Mouse (Mus musculus): Measurements from ENCODE around the gene Igfn1. TPM values are rescaled to one million over a fixed set of nuclear protein-coding genes. Genes with fewer than 3 reads are reported as not detected.

Igfn1 gene
- total RNA-seq, 4 experiments from 2014 or later: 0.12 to 0.17 (median 0.15) TPM; not detected in 1

DNA sequence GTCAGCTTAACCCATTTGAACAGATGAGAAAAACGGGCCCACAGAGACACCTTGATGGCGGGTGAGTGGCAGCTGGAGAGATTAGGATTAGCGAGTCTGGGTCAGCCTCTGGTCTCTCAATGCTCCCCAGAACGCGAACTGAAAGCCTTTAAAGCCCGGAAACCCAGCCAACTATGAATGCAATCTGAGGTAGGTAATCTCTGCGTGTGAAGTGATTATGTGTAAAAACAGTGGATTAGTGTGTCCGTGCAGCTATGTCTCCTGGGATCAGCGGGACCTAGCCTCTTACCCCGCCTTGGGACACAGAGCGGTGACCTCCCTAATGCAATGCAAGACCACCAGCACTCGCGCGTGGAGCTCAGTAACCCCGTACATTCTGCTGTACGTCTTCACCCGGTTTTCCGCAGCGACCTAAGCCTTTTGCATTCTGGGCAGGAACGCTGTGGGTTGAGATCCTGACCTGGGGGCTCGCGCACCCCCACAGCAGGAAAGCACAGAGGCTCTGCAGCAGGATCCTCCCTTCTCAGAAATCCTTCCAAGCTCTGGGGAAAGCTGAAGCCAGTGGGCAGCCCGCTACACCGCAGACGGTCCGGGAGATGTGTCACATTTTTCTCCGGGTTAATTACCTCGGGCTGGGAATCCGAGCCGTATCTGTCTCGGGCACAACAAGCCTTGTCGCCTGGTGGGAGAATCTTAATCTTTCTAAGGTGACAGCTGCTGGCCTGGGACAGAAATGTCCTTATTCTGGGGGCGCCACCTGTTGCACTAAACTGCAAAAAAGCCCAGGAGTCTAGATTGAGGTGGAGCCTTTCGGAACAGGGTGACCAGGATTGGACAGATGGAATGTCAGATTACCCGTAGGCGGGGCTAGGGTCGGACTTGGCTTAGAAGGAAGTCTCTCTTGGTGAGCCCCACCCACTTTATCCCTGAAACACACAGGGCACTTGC lies 1.3 kb upstream of the Igfn1 start, which contains the start of gene Tmem9:
Tmem9 (plus strand) TSS at position 940 of the 948 bp plus-strand sequence.
- peak; percentile 81 for DNase-seq

DNA sequence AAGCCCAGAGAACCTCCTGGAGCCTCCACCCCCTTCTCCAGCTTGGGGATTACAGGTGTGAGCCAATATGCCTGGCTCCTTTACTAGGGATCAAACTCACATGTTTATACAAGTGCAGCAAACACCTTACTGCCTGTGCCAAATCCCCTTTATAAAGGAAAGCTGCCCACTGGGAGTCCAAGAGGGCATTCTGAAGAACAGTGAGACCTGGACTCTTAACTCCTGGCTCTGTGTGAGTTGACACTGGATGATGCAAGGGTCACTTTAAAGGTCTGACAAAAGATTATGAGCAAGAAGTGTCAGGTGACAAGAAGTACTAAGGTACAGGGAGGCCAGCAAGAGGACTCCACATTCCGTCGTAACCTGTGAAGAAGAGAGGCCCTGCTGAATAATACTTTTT lies 4.7 kb downstream of the Igfn1 start:
- no peak for DNase-seq

DNA sequence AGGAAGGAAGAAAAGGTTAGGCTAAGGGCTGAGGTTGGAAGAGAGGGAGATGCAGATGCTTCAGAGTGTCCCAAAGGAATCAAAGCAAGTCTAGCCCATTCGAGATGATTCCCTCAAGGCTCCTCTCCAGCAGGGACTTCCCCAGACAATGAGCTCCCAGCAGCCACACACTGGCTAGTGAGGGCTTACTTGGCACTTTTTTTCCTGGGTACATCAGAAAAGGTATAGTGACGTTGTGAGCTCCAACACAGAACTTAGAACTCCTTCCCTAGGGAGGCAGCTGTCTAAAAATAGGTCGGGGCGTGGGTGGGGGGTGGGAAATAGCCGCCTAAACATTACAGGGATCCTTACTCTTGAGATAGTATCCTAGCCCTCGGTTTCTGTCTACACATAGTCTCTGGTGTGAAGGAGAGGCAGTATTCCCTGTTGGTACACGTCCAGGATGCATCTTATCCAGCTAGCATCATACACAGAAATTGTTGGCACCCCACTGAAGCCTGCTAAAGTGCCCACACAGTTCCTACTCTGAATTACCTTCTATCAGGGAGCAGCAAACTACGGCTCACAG lies 6.3 kb downstream of the Igfn1 start:
- no peak for DNase-seq

DNA sequence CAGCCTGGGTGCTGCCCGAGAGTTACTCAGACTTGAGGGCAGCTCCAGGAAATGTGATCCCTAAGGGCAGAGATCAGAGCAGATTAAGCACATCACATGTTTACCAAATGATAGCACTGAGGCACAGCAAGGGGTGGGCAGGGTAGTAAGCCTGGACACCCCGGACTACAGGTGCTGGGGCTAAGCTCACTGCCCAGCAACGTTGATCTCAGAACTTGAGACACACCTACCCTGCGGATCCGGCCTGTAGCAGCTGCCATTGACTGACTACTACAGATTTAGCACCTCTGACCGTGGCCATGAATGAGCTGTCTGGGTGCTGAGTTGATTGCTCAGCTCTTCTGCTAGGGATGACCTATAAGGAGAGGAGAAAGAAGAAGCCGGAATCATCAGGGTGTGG lies 8.6 kb downstream of the Igfn1 start:
- no peak for DNase-seq

DNA sequence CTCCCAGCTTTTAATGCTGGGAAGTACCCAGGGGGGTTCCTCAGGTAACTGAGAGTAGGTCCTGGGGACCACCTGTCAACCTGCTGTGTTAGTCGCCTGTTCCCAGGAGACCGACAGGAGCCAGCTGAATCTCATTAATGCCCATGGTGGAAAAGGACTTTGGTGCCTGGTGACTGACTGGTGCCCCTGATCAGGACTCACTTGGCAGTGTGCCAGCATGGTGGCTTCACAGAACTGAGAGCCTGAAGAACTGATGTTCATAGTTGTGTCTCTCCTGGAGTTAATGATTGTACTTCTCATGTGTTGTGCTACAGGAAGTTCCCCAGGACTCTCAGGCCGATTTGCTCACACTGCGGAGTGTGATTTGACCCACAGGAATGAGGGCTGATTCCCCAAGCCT lies 12.7 kb downstream of the Igfn1 start:
- no peak for DNase-seq

DNA sequence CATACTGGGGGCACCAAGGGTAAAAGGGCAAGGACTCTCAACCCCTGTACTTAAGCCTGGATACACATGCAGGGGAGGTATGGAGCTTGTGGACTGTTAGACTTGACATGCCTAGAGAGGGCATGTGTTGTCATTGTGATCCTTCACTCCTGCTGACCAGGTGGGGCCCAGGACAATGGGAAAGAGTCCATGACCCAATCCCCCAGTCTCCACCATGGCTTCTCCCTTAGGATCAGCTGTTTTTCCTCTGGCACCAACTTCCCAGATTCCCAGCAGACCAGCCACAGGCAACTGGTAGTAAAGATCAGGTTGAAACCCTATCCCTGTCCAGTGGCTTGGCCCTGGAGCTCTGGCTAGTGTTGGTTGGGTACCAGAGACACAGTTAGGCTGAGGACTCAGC lies 16.3 kb downstream of the Igfn1 start:
- no peak for DNase-seq

DNA sequence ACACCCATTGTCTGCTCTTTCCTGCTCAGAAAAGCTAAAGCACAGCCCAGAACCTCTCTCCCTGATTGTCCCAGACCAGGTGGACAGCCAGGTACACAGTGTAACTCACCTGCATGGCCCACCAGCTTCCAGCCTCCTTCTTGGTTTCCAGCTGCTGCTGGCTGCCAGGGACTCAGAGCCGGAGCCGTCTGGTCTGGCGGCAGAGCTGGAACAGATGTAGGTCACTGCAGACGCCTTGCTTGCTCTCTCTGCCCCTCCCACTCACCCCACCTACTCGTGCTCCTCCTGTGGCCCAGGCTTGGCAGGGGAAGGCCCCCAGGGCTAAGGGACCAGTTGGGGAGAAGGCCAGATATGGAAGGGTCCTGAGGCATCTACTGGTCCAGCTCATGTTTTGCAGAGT lies 22.0 kb downstream of the Igfn1 start:
- no peak for DNase-seq

DNA sequence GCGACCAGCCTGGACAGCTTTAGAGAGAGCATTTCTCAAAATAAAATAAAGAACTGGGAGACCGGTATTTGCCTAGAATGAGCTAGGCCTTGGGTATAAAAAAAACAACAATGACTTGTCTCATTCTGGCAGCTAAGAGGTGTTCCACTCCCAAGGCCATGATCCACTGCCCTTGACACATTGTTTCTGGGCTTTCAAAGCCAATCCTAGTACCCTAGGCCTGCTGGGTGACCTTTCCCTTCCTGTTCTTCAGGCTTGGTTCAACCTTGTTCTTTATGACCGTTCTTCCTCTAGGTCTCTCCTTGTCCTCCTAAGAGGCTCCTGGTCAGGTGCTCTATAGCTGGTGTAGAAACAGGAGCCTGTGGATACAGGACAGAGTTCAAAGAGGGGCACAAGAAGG lies 33.6 kb downstream of the Igfn1 start:
- DNase-seq: peak; percentile 26

DNA sequence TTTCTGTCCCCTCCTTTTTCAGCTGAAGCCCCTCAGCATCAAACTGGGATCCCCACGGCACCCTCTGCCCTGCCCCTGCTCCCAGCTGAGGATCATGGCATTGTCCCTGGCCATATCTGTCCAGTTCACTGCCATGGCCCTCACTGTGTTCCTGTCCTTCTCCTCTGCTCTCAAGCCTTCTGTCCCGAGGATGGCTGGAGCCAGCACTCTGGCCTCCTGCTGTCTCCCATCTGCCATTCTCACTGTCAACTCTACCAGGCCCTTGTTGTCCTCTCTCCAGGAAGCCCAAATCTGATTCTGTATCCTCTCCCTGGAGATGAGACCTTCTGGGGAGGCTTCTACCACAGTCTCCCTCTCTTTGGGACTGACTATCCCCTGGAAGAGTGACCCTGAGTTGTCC lies 35.7 kb downstream of the Igfn1 start:
- no peak for DNase-seq

DNA sequence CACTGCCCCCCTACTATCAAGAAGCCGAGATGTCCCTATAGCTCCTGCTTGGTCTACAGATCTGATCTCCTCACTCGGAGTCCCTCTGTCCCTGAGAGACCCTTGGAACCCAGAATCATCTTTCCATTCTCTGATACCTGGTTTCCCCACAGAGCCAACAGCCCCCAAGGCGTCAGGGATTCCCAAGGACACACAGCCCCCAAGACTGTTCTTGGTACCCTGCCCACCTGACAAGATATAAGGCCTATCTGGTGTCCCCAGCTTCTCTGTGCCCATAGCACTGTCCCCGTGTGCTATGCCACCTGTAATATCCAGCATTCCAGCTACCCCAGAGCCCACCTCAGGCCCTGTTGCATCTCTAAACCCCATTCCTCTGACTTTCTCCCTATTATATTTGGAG lies 38.4 kb downstream of the Igfn1 start:
- DNase-seq: no peak

DNA sequence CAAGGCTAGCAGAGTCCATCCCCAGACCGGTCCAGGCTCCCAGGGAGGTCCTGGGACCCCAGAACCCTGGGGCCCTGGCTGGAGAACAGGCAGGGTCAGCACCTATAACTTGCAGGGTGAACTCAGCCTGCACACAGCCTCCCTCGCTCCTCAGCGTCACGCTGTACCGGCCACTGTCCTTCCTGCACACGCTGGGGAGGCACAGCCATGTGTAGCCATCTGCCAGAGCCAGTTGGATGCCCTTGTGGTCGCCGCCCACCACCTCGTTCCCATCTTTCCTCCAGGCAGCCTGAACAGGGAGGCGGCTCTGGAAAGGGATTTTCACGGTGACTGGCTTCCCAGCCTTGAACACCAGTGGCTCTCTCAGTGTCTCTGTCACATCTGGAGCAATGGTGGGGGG lies 41.6 kb downstream of the Igfn1 start:
- DNase-seq: no peak

DNA sequence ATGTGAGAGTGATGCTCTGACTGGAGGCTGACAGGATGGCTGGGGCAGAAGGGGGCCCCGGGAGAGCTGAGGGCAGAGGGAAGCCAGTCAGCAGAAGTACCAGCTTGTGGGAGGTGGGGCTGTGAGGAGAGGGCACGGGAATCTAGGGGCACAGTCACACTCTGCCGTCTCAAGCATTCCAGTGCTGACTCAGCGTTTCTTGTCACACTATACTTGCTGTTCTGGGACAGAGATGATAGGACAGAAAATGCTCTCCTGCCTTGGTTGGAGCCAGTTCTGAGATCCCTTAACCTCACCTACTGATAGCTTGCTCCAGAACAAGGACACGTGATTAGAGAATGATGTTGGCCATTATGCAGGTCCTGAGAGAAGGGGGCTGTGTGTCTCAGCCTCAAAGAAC lies 43.0 kb downstream of the Igfn1 start:
- DNase-seq: no peak

DNA sequence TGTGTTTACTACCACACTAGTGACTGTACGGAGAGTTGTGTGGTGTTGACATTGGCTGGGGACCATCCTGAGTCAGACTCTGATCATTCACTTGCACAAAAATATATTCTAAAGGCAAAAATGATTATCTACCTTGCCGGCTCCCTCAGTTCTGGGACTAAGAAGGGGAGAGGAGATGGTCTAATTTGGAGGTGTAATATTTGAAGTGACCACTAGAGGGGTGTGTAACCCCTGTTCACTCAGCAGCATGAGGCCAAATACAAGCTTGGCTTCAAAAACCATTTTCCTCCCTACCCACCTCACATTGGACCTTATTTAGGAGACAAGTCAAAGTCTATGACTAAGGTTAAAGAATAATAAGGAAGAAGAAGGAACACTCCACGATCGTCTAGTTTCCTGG lies 47.7 kb downstream of the Igfn1 start:
- DNase-seq: no peak

DNA sequence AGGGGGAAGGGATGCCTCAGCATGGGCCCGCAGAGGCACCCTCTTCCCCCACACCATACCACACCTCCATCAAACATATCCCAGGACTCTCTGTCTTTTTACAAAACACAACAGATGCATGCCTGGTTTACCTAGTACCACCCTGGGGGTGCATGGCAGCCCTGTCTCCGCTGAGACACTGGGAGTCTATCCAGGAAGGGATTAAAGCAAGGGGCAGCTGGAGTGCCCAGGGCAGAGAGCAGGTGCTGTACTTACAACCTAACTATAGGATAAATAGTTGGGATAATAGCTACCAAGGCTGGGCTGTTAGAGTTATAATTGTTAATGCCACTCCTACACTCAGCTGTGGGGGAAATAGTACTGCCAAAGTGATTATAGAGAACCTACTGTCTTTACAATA lies 57.3 kb downstream of the Igfn1 start:
- DNase-seq: no peak

DNA sequence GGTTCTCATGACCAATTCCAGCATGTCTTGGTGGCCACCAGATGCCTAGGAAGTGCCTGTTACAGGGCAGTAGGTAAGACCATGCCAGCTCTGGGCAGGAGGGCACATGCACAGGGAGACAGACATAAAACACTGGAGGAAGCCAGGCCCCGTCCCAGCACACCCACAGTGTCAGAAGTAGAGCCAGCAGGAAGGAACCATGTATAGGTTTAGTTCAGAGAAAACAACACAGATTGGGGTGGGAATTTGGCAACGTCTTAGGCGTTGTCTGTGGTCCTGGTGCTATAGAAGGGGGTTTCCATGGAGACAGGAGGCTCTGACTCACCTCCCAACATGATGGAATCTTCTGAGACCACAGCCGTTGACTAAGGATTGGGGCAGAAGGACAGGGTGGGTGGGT lies 59.9 kb downstream of the Igfn1 start:
- DNase-seq: no peak

DNA sequence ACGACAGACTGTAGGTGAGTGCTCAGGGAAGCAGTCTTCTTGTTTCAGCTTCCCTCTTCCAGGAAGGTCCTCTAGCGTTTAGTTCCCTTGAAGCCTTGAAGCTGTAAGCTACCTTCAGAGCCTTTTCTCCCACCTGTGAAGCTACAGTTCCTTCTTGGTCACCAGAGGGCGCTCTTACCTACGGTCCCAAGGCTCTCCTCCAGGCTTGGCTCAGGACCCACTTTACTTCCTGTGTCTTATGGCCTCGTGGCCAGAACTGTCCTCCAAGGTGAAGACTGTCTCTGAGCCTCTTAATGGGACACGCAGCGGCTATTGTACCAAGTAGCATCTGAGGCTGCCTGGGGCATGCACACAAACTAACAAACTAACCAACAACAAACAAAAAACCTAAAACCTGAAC lies 60.4 kb downstream of the Igfn1 start:
- DNase-seq: no peak

DNA sequence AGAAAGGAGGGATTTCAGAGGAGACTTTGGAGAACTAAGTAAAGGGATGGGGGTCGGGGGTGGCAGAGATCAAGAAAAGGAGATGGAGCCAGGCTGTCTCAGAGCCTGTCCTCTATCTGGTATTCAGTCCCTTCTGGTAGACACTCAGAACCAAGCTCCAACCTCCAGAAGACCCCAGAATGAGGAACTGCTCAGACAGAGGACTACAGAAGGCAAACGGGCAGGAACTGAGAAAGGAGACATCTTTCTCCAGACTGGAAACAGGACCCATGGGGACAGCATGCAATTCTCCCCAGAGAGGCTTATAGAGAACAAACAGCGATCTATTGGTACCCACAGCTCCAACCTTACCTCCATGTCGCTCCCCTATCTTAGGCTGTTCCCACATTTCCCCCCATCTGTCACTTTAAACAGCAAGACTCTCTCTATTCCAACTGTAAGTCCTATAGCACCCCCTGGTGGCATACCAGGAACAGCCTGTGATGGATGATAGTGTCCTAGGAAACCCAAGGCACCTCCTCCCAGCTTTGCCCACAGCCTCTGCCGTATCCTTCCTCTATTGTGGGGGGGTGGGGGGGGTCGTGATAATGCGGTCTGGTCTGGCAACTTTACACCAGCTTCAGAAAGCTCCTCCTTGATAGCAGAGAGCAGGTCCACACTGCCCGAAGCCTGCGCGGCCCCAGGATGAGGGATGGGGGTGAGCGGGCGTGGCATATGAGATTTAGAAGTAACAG lies 61.4 kb downstream of the Igfn1 start:
- peak; percentile 47 for DNase-seq

DNA sequence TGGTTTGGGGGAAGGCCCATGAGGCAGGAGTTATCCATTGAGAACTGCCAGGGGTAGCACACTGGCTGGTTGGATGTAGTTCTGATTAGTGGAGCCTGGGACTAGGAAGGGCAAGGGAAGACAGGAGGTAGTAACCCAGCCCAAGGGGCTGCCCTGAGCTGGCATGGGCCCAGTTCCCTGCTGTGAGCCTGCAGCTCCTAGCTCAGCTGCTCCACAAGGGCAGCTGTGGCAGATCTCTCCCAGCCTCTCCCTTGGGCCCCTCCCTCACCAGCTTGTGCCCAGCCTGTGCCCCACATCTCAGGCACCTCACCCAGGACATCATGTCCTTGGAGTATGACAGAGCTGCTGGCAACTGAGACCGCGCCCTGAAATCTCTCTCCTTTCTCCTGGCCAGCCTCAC lies 62.4 kb downstream of the Igfn1 start:
- DNase-seq: no peak

DNA sequence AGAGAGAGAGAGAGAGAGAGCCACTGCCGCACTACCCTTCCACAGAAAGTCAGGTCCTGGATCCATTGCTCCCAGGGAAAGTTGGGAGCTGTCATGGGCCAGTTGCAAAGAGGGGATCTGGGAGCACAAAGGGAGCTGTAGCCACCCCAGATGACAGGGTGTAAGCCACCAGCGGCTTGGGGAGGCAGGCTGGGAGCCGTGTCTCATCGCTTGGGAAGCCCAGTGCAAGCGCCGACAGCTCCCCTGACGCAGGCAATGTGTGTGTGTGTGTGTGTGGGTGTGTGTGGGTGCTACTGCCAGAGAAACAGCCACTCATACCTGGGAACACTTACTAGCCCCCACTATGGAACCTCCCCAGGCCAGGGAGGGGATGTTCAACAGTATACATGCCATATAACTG lies 64.0 kb downstream of the Igfn1 start:
- DNase-seq: no peak

DNA sequence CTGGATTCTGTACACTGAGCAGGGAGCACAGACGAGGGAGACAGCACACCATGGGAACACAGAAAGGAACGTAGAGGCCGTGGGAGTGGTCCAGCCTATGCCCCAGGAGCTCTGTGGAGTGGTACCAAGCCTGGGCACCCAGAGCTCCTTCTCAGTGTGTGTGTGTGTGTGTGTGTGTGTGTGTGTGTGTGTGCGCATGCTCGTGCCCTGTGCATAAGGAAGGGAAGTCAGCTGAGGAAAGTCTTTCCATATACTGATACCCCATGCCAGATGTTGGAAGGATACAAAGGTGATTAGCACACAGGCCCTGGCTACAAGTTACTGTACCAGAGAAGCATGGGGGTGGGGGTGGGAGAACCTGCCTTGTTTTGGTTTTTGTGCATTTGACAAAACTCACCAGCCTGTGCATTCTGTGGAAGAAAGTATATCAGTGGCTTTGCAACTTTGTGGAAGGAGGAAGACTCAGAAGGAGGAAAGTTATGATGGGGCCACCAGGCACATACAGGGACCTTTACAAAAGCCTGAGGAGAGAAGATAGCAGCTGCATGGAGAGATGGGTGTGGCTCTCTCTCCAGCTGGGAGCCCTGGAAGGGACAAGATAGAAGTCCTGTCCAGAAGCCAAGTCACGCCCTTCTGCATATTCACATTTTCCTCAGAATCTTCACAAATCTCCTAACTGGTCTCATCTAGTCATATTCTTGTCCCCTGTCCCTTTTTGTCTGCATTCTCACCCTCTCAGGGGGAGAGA lies 64.7 kb downstream of the Igfn1 start:
- no peak for DNase-seq

DNA sequence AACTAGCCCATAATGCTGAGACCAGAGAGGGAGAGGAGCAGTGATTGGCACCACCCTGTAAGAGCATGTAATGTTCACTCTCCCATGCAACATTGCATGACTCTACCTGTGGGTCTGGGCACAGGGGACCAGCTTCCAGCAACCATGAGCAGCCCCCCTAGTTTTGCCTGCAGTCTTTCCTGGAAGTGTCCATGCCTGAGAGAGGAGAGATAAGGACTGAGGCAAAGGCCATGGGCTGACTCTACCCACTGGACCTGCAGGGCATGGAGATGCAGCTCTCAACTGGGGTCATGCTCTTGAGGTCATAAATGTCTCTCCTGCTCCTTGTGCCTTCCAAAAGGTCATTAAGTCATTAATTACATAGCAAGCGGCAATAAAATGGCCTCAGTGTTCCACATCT lies 70.1 kb downstream of the Igfn1 start:
- DNase-seq: no peak

DNA sequence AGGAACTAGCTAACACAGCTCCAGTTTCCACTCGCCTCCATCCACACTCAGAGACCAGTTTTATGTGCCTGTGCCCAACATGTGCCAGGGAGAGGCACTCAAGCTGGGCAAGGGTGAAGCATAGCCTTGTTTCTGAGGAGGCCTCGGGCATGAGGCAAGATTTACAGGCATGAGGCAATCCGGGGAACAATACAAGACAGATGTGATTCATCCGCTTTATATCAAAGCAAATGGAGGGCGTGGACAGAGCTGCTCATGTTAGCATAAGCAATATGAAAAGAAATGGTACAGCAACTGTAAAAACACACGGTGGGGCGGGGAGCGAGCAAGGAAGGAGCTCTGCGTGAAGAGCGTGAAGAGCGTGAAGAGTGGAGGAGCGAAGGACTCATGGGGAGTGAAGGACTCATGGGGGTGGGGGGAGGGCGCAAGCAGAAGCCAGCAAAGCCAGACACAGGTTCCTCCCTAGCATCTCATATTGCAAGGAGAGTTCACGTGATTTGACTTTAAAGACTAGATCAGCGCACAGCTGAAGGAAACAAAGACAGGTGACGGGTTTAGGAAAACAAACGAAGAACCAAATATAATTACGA lies 72.3 kb downstream of the Igfn1 start:
- peak; percentile 50 for DNase-seq

Measured in adrenal gland, adult 8-10 months (tissue).